Mouse (Mus musculus) spleen, adult 2 months (tissue): ENCODE results near the gene Prss30. TPM values are rescaled to one million over a fixed set of nuclear protein-coding genes. Genes with fewer than 3 reads are reported as not detected.

ENCODE experiments used
- DNase-seq, 2 experiments: peaks; one replicate each; pipeline versions ENCODE4 v3.0.0 to v3.0.0-alpha.2; 2012 to 2021; ENCODE audit warnings: low spot score in 2 of 2, low read depth in 1 of 2
- H3K27ac ChIP-seq: fragments of 200-500 bp; 2 replicates; pipeline ENCODE4 v1.5.1; 2012; ENCODE audit warnings: low read length, inconsistent platforms; ENCODE audit not compliant: insufficient read depth
- H3K27me3 ChIP-seq: fragments of 200-500 bp; 2 replicates; pipeline ENCODE4 v1.6.1; 2012; ENCODE audit warnings: mild to moderate bottlenecking, moderate library complexity, low read length, inconsistent platforms; ENCODE audit not compliant: control insufficient read depth, insufficient read depth
- H3K36me3 ChIP-seq: fragments of 200-500 bp; 2 replicates; pipeline ENCODE4 v1.6.1; 2012; ENCODE audit warnings: mild to moderate bottlenecking, low read length, inconsistent platforms; ENCODE audit not compliant: control insufficient read depth, insufficient read depth
- H3K4me1 ChIP-seq: fragments of 200-500 bp; 2 replicates; pipeline ENCODE4 v1.6.1; 2011; ENCODE audit warnings: inconsistent platforms; ENCODE audit not compliant: control insufficient read depth, insufficient read depth, insufficient read length
- H3K4me3 ChIP-seq: fragments of 200-500 bp; 2 replicates; pipeline ENCODE4 v1.5.1; 2011; ENCODE audit warnings: mild to moderate bottlenecking, inconsistent platforms; ENCODE audit not compliant: insufficient read depth, insufficient read length; ENCODE audit errors: extremely low read depth
- CTCF ChIP-seq: fragments of 200-500 bp; IDR thresholded peaks from 2 replicates; pipeline ENCODE4 v1.5.1; 2011; ENCODE audit warnings: mild to moderate bottlenecking, inconsistent platforms; ENCODE audit not compliant: insufficient read depth, insufficient read length, insufficient replicate concordance; ENCODE audit errors: extremely low read depth
- POLR2A ChIP-seq: fragments of 200-500 bp; IDR thresholded peaks from 2 replicates; pipeline ENCODE4 v1.6.1; 2011; ENCODE audit warnings: low read depth, low read length, inconsistent platforms
- WGBS: fragments of 180-500 bp; shearing (Covaris S2); methylation state at CpG from one replicate; pipeline ENCODE4 v1.1.7; 2018; 5-methylcytosine and 5-hydroxymethylcytosine counted together
- polyA plus RNA-seq: library from polyadenylated mRNA; depleted of rRNA; stranded (reverse); fragments of >200 nt; gene quantifications from 2 replicates; pipeline ENCODE4 v1.2.3, GENCODE M21; 2012

The Prss30 gene
- polyA plus RNA-seq, 1 experiment: 10.8 TPM

GRCm38 (mm10) chr17:23992789-23993553 is 12.6 kb upstream of the Prss30 start:
- no peak for DNase-seq
- Histone ChIP-seq H3K36me3 (no peaks in the 10 kb centered on the region), H3K4me3 (no peak overlapping the region), H3K27me3 (no peaks in the 10 kb centered on the region), H3K27ac (no peak overlapping the region), H3K4me1 (0 out of 2 replicates have a peak, but pooled peaks cover 3% of the 10 kb centered on the region)
- no peak for TF ChIP-seq CTCF
- 78% methylated on average over 9 of the region's 9 CpGs for WGBS

DNA sequence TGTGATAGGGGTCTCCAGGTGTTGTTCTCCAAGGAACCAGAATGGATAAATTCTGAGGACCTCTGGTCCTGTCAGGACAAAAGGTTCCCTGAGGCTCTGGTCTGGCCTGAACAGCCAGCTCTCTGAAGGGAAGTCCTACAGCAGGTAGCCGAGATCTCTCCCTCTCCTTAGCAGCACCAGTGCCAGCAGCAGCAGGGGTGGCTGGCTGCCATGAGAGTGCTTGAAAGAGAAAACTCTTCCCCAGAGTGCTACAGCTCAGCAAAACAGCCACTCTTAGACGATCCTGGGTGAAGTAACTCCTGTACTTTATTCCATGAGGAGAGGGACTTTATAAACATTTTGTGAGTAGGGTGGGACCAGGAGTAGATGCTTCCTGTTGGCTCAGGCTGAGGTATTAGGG is 9.4 kb upstream of the Prss30 start:
- no peaks in the 10 kb centered on the region for H3K36me3 ChIP-seq
- TF ChIP-seq POLR2A (no peak), CTCF (no peak)
- DNase-seq: no peak
- no peaks in the 10 kb centered on the region for H3K27me3 ChIP-seq
- whole genome bisulfite sequencing: 44% methylated on average over 2 of the region's 2 CpGs
- H3K4me3 ChIP-seq: no peak overlapping the region
- H3K27ac ChIP-seq: no peak overlapping the region
- H3K4me1 ChIP-seq: 0 out of 2 replicates have a peak, but pooled peaks cover 3% of the 10 kb centered on the region

DNA sequence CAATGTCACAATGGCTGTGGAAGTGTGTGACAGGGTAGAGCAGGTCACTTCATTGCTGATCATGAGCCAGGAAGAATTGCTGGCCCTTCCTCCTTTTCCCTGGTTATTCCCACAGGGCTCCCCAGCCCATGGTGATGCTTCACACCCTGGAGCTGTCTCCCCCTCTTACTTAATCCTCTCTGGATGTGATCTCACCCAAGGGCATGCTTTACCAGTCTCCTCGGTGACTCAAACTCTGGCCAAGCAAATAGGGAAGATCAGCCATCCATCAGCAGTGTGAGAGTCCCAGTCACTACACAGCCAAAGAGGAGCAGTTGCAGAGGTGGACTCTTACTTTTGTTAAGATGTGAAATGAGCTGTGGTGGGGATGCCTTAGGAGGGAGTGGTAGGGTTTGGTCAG is 4.6 kb upstream of the Prss30 start:
- WGBS: 88% methylated on average over 1 of the region's 1 CpGs
- Histone ChIP-seq H3K36me3 (no peaks in the 10 kb centered on the region), H3K27me3 (no peaks in the 10 kb centered on the region), H3K4me3 (no peak overlapping the region), H3K27ac (no peak overlapping the region), H3K4me1 (no peaks in the 10 kb centered on the region)
- TF ChIP-seq POLR2A: no peak
- no peak for TF ChIP-seq CTCF
- no peak for DNase-seq

DNA sequence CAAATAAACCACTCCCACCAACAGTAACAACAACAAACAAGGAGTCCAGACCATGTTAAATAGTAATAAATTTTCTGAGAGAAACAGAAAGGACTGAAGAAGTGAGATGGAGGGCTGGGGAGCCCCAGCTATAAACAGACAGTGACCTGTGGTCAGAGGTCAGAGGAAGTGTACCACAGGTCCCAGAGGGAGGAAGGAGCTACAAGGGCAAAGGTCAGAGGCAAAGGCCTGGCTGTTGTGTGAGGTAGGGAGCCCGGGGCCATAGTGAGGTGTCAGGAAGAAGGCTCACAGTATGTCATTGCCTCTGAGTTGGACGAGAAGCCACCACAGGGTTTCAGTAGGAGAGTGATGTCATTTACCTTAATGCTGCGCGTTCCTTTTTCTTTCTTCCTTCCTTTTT is 2.5 kb upstream of the Prss30 start:
- TF ChIP-seq POLR2A (no peak), CTCF (no peak)
- H3K27ac ChIP-seq: peak overlapping the region; percentile 31; the same call in 1 of the 2 replicates
- no peak for DNase-seq

GRCm38 (mm10) chr17:23979471-23979870 is 895 bp downstream of the Prss30 start:
- Histone ChIP-seq H3K36me3 (no peaks in the 10 kb centered on the region), H3K4me3 (no peak overlapping the region), H3K27me3 (no peaks in the 10 kb centered on the region), H3K4me1 (no peaks in the 10 kb centered on the region), H3K27ac (no peak overlapping the region; the same call in 1 of the 2 replicates)
- TF ChIP-seq CTCF: no peak
- no peak for TF ChIP-seq POLR2A
- 72% methylated on average over 3 of the region's 3 CpGs for WGBS
- DNase-seq: no peak

More for the DNA sequence above, 2.5 kb upstream of the Prss30 start:
- no peaks in the 10 kb centered on the region for H3K4me1 ChIP-seq
- no peaks in the 10 kb centered on the region for H3K36me3 ChIP-seq
- H3K27me3 ChIP-seq: no peaks in the 10 kb centered on the region
- H3K4me3 ChIP-seq: no peak overlapping the region
- 10% methylated on average over 4 of the region's 4 CpGs for WGBS

GRCm38 (mm10) chr17:23976665-23977064 is 3.7 kb downstream of the Prss30 start:
- no peaks in the 10 kb centered on the region for H3K4me1 ChIP-seq
- no peak overlapping the region for H3K4me3 ChIP-seq
- no peaks in the 10 kb centered on the region for H3K27me3 ChIP-seq
- 91% methylated on average over 4 of the region's 4 CpGs for WGBS
- H3K27ac ChIP-seq: no peak overlapping the region
- no peak for DNase-seq
- no peak for TF ChIP-seq POLR2A
- TF ChIP-seq CTCF: no peak
- H3K36me3 ChIP-seq: no peaks in the 10 kb centered on the region

DNA sequence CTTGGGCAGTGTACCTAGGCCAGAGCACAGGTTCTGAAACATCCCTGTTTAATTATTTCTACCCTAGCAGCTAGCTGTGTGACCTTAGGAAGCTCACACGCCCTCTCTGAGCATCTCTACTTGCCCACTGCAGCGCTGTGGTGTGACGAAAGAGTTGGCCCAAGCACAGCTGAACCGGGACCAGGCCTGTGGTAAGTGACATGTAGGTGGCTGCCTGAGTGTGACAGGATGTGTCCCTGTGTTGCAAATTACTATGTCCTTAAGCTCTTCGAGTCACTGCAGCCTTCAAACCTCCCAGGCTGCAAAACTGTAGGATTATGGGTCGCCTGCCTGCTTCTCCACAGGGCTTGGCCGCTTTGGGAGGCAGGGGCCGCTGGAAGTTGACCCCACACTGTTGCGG is 9.1 kb downstream of the Prss30 start:
- Histone ChIP-seq H3K4me3 (no peak overlapping the region), H3K27ac (no peak overlapping the region), H3K27me3 (no peaks in the 10 kb centered on the region), H3K4me1 (peaks cover 4% of the 10 kb centered on the region; the same call in 1 of the 2 replicates), H3K36me3 (no peaks in the 10 kb centered on the region)
- 80% methylated on average over 9 of the region's 9 CpGs for WGBS
- DNase-seq: no peak
- TF ChIP-seq POLR2A (no peak), CTCF (no peak)
